Mouse (Mus musculus) cerebellum, adult 18-20 months (tissue): Measurements from ENCODE around the gene Ubl3.
A peak's percentile ranks its signal among the peaks of the same experiment; 100 is the strongest.

Experiments
- DNase-seq, 2 experiments: peaks; one replicate each; pipeline ENCODE4 v3.0.0; 2021

The Ubl3 gene

GRCm38 (mm10) chr5:148523202-148523971 lies 29.2 kb downstream of the Ubl3 start:
- no peak for DNase-seq

DNA sequence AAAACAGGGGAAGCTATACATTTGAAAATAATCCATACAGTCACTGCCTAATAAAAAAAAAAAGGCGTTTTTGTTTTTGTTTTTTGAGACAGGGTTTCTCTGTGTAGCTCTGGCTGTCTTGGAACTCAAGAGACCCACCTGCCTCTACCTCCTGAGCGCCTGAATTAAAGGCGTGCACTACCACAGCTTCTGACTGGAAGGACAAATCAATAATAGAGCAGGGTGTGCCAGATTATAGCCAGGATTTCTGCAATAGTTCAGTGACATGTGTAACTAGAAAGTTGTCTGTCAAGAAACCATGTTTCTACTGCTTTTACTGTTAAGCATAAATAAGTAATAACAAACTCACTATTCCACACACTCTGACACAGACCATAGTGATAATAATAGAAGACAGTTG lies 30.2 kb downstream of the Ubl3 start:
- DNase-seq: no peak

- DNase-seq: no peak
Observed at GRCm38 (mm10) chr5:148517445-148517844, 35.1 kb downstream of the Ubl3 start.

GRCm38 (mm10) chr5:148512042-148512640 lies 40.4 kb downstream of the Ubl3 start:
- DNase-seq: peak in 1 of 2 experiments; percentile 23

DNA sequence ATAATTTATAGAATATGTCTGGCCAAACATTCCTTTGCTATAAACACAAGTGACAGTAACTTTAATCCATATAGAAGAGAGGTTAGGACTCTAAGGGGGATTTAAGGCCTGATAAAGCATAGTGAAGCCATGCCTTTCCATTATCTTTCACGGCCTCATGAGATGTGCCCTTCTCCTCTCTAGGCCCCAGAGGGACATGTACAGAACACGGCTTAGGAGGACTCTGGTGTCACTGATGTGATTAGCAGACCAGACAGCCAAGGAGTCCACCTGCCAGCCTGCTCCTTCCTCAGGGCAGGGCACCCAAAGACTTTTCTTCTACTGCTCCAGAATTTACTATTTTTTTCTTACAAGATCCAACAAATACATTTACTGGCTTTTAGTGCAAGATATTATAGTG lies 42.3 kb downstream of the Ubl3 start:
- no peak for DNase-seq

- DNase-seq: no peak
Observed at GRCm38 (mm10) chr5:148509731-148510130, 42.9 kb downstream of the Ubl3 start.

DNA sequence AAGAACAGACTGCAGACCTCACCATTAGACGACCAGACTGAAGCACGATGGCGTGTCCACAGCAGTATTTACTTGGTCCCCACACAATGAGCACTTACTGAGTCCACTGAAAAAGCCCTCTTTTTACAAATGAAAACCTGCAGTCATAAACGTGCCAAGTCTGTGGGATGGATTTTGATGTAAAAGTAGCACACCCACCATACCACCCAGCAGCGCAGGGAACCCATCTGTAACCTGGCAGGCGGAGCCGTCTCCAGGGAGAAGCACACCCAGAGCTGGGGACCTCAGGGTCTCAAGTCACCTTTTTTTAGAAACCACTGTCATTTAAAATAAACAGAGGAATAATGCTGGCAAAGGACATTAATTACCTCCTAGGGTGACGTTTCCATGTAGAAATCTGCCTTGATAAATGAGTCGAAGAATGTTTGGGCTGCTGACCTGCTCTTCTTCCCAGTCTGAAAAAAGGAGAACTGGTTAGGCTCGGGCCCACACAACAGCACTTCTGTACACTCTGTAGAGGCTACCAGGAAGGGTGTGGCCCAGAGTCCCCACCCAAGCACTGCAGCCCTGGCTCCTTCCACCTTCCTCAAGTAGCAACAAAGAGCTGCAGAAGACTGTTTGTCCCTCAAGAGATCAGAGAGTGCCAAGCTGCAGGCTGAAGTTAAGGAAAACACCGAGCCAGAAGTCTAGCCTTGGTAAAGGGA lies 43.5 kb downstream of the Ubl3 start:
- DNase-seq: no peak

DNA sequence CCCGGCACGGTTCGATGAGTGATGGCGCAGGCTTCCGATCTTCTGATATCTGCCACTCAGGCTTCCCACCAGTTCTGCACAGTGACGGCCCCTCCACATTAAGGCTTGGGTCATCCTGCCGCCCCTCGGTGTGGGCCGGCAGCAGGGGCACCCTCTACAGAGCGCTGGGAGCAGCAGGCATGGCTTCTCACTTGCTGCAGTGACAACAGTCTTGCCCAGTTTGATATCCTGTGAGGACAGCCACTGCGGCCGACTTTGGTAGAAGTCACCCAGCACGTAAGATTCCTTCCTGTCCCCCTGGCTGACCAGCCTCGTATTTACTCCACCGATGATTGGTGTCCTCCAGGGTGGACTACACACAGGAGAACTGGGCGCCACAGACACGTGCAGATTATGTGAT lies 47.2 kb downstream of the Ubl3 start:
- no peak for DNase-seq

DNA sequence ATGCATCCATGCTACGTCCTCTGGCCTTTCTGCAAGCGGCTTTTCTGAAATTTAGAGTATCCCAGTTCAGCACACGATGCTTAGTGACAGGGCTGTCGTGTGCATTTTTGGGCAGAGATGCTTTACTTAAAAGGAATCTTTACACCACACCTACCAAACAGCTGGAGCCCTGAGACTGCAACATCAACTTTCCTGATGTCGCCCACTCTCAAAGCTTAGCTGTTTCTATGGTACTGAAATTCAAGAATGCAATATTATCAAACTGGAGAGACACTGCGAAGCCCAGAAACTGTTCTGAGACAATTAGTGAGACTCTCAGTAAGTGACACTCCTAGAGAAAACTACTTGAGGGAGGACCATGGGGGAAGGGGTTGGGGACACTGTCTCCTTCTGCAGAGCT lies 50.4 kb downstream of the Ubl3 start:
- no peak for DNase-seq

- no peak for DNase-seq
Observed at GRCm38 (mm10) chr5:148501228-148501957, 51.2 kb downstream of the Ubl3 start.

DNA sequence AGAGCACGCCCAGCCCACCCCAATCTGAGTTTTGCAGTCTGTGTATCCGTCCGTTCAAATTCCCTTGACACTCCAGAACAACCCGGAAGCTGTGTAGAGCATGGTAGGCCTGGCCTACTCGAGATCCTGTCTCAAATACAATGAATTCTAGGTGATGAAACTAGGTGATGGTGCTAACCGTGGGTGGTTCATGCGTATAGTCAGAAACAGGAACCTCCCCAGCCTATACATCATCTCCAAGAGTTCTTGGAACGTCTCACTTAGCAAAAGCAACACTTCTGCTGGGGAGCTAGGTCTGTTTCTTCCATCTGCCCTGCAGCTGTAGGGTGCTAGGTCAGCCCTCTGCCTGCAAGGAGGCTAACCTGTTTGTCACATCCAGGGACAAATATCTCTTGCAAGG lies 52.1 kb downstream of the Ubl3 start:
- DNase-seq: no peak

- no peak for DNase-seq
Observed at GRCm38 (mm10) chr5:148499616-148500015, 53.0 kb downstream of the Ubl3 start.

GRCm38 (mm10) chr5:148495991-148496390 lies 56.6 kb downstream of the Ubl3 start:
- no peak for DNase-seq

- no peak for DNase-seq
Observed at GRCm38 (mm10) chr5:148495173-148495572, 57.4 kb downstream of the Ubl3 start.

DNA sequence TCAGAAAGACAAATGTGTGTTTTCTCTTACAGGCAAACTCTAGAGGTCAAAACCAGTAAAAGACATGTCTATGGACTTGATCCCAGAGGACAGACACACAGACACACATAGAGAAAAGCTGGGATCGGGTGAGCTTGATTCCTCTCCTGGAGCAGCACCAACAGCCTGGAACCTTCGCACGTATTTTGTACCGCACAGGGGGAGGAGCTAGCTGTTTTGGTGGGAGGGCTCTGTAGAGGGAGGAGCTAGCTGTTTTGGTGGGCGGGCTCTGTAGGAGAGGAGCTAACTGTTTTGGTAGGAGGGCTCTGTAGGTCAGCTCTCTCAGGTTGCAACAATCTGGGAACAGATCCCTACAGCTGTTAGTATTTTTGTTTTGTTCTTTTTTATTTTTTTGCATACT lies 58.3 kb downstream of the Ubl3 start:
- DNase-seq: no peak

DNA sequence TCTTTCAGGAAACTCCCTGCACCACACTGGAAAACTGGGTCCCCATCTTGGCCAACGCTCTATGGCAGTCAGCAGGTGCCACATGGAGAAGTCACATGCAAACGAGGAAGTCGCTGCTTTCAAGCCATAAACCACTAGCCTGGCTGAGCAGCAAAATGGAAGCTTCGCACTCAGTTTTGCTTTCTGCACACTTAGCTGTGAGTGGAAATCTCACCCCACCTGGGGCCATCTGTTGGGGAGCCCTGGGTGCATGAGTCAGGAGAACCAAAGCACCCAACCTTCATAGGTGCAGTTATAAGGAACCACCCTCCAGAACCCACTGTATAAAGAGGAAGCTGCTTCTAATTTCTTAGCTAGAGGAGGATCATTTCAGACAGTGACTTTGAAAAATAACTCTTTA lies 59.6 kb downstream of the Ubl3 start:
- DNase-seq: no peak

- DNase-seq: no peak
Observed at GRCm38 (mm10) chr5:148490391-148490790, 62.2 kb downstream of the Ubl3 start.

DNA sequence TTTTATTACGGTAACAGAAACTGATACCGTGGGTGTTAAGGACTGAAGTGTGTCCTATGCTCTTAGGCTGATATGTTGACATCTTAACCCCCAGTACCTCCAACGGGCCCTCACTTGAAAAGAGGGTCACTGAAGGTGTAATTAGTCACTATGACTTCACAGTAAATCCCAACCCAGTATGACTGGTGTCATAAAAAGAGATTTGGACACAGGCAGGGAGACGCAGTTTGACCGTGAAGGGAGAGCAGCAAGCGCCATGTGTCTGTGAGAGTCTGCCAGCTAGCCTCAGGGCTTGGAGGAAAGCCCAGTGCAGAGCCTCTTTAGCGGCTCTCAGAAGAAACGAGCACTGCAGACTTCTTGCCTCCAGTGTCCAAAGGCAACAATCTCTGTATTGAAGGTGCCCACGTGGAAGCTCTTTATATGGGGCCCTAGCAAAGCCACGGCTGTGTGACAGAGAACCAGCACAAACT lies 62.8 kb downstream of the Ubl3 start:
- peak; percentile 85 to 87 for DNase-seq

GRCm38 (mm10) chr5:148488891-148489723 lies 63.5 kb downstream of the Ubl3 start:
- peak; percentile 82 to 90 for DNase-seq

GRCm38 (mm10) chr5:148486202-148486601 lies 66.4 kb downstream of the Ubl3 start:
- DNase-seq: no peak

- DNase-seq: peak; percentile 17 to 38
Observed at GRCm38 (mm10) chr5:148481745-148482144, 70.8 kb downstream of the Ubl3 start.

DNA sequence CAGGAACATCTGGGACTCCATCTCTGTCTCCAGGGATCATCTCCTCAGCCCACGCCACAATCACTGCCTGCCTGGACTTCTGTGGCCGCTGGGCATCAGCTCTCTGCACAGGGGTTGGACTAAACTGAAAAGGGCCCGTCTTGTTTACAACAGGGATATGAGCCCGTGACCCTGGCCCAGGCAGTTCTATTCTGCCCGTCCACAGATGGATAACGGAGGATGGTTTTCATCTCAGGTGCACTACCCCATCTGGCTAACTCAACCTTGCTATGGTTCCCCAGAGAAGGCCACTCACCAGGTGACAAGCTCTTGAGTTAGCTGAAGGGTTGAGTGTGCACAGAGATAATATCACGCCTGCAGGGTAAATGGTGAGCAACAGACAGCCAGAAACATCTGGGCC lies 78.2 kb downstream of the Ubl3 start:
- no peak for DNase-seq
